Mouse (Mus musculus): ENCODE data around the gene Hyal2. TPM values are rescaled to one million over a fixed set of nuclear protein-coding genes. Genes with fewer than 3 reads are reported as not detected.

The Hyal2 gene
- polyA plus RNA-seq, 1 experiment from 2014 or later, result 106 TPM

DNA sequence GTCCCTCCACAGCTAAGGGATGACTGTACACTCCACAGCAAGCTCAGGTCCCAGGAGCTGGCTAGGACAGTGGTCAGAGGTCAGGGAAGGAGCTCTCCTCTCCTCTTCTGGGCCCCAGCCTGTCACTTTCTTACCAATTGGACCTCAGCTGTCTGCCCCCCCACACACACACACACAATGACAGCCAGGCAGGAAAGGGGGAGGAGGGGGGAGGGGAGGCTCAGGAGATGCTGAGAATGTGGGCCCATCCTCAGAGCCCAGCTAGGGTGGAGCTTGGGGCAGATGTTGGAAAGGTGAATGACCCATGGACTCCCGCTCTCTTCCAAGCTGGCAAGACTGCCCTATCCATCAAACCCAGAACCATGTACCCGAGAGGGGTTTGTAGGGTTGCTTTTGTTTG is 39.3 kb downstream of the Hyal2 start:
- peak overlapping the region; percentile 7; the same call in 1 of the 2 replicates for H3K4me3 ChIP-seq (ENCODE audit: low read depth, low read length)
- H3K9ac ChIP-seq (ENCODE audit: low read depth, low read length), result peak overlapping the region; percentile 44
- peak overlapping the region; percentile 39 for H3K4me2 ChIP-seq (ENCODE audit: low read depth, low read length)
- no peaks in the 10 kb centered on the region for H3K9me3 ChIP-seq (ENCODE audit: control insufficient read depth, low read length)
- ATAC-seq (ENCODE audit: low read depth) (no peak), DNase-seq (ENCODE audit: low spot score) (no peak)
- H3K36me3 ChIP-seq (ENCODE audit: control insufficient read depth, insufficient read depth, low read length), result no peaks in the 10 kb centered on the region
- H3K4me1 ChIP-seq (ENCODE audit: control insufficient read depth, insufficient read depth, low read length), result peaks cover 53% of the 10 kb centered on the region
- no peak overlapping the region for H3K27ac ChIP-seq (replicated peaks; ENCODE audit: low read depth, low read length)
- 83% methylated on average over 2 of the region's 2 CpGs for WGBS
- H3K27me3 ChIP-seq (replicated peaks; ENCODE audit: control insufficient read depth, insufficient read depth, low read length), result no peaks in the 10 kb centered on the region

DNA sequence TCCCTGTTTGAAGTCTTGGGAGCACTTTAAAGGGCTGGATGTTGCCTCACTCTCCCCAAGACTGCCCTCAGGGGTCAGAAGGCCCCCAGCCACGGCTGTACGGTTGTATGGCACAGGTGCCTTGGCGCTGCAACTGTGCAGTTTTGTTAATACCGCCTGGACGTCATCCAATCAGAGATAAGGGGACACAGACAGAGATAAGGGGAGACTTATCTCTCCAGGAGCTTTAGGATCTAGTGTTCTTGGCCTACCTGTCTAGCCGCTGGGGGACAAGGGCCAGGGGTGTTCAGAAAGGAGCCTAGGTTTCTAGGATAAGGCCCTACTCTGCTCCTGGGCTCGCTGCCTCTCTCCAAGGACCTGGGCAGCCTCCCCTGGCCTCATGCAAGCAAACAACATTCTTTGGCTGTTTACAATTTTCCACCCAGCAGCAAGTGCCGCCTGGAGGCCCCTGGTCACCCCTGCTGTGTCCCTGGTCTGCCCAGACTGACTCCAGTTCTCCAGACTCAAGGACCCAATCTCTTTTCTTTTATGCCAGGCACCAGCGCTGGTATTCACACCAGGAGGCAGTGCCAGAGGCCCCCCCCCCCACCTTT is 40.0 kb downstream of the Hyal2 start:
- H3K9me3 ChIP-seq (ENCODE audit: control insufficient read depth, low read length), result no peaks in the 10 kb centered on the region
- WGBS, result 56% methylated on average over 9 of the region's 9 CpGs
- no peak overlapping the region for H3K4me3 ChIP-seq (ENCODE audit: low read depth, low read length)
- DNase-seq (ENCODE audit: low spot score) (no peak), ATAC-seq (ENCODE audit: low read depth) (no peak)
- no peak overlapping the region; the same call in 1 of the 2 replicates for H3K27ac ChIP-seq (replicated peaks; ENCODE audit: low read depth, low read length)
- no peaks in the 10 kb centered on the region for H3K36me3 ChIP-seq (ENCODE audit: control insufficient read depth, insufficient read depth, low read length)
- H3K4me2 ChIP-seq (ENCODE audit: low read depth, low read length), result no peak overlapping the region
- peak overlapping the region; percentile 34; the same call in 1 of the 2 replicates for H3K9ac ChIP-seq (ENCODE audit: low read depth, low read length)
- H3K27me3 ChIP-seq (replicated peaks; ENCODE audit: control insufficient read depth, insufficient read depth, low read length), result no peaks in the 10 kb centered on the region
- H3K4me1 ChIP-seq (ENCODE audit: control insufficient read depth, insufficient read depth, low read length), result peaks cover 53% of the 10 kb centered on the region

DNA sequence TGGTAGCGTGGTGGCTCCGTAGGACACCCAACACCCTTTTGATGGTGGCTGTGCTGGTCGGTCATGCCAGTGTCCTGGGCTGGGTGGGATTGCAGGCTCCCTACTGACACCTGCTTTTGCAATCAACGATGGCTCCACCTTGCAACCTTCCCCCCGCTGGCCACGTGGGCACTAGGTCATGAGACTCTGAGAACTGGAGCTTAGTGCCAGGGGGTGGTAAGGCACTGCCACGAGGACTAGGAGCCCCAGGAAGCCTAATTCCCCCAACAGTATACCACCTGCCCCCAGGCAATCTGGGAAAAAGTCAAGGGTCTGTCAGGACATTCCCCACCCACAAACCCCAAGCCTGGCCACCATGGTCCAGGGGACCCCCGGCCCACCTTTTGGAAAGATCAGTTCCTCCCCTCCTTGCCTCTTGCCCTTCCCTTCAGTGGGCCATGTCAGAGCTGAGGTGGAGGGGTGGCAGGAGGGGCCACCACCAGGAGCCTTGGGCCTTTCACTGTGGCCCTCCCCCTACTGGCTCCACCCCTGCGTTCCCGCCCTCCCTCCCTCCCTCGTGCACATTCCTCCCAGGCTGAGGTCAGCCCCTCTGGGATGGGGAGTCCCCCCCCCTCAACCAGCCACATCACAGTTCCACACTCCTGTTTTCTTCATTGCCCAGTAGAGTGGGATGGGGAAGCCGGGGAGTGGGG is 41.1 kb downstream of the Hyal2 start, which contains the start of gene Sema3b:
Gene Sema3b (minus strand): TSS at position 489 of the 692 bp plus-strand sequence.
- Histone ChIP-seq H3K27ac (replicated peaks; ENCODE audit: low read depth, low read length) (peak within 1 kb of the TSS; percentile 16; the same call in 1 of the 2 replicates), H3K27me3 (replicated peaks; ENCODE audit: control insufficient read depth, insufficient read depth, low read length) (no peaks in the 10 kb centered on the region)
- ATAC-seq (ENCODE audit: low read depth), result no peak

DNA sequence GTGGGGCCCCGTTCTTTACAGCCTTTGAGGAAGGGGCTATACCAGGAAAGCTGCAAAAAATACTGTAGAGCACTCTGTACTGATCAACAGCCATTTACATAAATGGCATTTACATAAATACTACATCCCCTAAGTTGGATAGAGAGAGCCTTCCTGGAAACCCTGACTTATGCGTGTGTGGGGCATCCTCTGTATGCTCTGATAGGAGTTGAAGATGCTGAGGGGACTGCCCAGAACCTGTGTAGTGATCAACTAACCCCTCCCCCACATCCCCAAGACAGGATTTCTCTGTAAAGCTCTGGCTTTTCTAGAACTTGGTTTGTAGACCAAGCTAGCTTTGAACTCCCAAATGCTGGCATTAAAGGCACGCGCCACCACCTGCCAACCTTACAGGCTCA is 41.7 kb downstream of the Hyal2 start:
- ATAC-seq (ENCODE audit: low read depth) (no peak), DNase-seq (ENCODE audit: low spot score) (no peak)
- peaks cover 9% of the 10 kb centered on the region for H3K36me3 ChIP-seq (ENCODE audit: control insufficient read depth, insufficient read depth, low read length)
- 0 out of 2 replicates have a peak overlapping the region, but pooled peaks have one; percentile 10 for H3K9ac ChIP-seq (ENCODE audit: low read depth, low read length)
- H3K4me2 ChIP-seq (ENCODE audit: low read depth, low read length), result 0 out of 2 replicates have a peak overlapping the region, but pooled peaks have one; percentile 23
- peak overlapping the region; percentile 16; the same call in 1 of the 2 replicates for H3K27ac ChIP-seq (replicated peaks; ENCODE audit: low read depth, low read length)
- no peaks in the 10 kb centered on the region for H3K27me3 ChIP-seq (replicated peaks; ENCODE audit: control insufficient read depth, insufficient read depth, low read length)
- no peaks in the 10 kb centered on the region for H3K9me3 ChIP-seq (ENCODE audit: control insufficient read depth, low read length)
- H3K4me1 ChIP-seq (ENCODE audit: control insufficient read depth, insufficient read depth, low read length), result peaks cover 50% of the 10 kb centered on the region
- no peak overlapping the region for H3K4me3 ChIP-seq (ENCODE audit: low read depth, low read length)
- 57% methylated on average over 4 of the region's 4 CpGs for WGBS

More for the DNA sequence above, 41.1 kb downstream of the Hyal2 start, which contains the start of gene Sema3b:
- Histone ChIP-seq H3K36me3 (ENCODE audit: control insufficient read depth, insufficient read depth, low read length) (peaks cover 3% of the 10 kb centered on the region; the same call in 1 of the 2 replicates), H3K9me3 (ENCODE audit: control insufficient read depth, low read length) (no peaks in the 10 kb centered on the region), H3K4me2 (ENCODE audit: low read depth, low read length) (peak within 1 kb of the TSS; percentile 23; the same call in 1 of the 2 replicates), H3K4me1 (ENCODE audit: control insufficient read depth, insufficient read depth, low read length) (peaks cover 53% of the 10 kb centered on the region), H3K4me3 (ENCODE audit: low read depth, low read length) (no peak within 1 kb of the TSS), H3K9ac (ENCODE audit: low read depth, low read length) (0 out of 2 replicates have a peak within 1 kb of the TSS, but pooled peaks have one; percentile 34)
- no peak for DNase-seq (ENCODE audit: low spot score)
- WGBS, result 45% methylated on average over 11 of the region's 12 CpGs

DNA sequence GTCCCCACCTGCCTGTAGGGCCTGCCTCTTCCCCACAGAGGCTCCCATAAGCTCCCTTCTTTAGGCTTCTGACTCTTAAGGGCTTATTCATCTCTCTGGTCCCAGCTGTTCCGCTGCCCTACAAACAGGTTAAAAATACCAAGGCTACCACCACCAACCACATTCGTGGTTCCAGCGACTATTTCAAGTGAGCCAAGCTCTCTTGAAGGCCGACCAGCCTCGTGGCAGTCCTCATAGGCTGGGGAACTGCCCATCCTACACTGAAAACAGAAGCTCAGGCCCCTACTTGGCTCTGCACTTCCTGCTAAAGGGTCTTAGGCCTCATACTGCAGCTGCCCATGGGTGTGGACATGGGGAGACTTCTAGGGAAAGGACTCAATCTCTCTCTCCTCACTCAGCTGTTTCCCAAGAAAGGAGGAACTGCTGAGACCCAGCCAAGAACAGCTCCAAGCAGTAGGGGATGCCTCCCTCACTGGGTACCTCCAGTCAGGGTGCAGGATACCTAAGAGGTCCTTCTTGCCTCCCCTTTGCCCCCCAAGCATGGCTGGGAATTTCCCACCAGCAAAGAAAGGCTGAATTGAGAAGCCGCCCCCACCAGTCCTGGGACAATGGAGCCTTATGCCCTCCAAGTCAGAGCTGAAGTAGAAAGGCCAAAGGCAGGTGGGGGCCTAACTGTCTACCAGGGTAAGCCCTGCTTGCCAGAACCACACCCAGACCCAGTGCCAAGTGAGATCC is 43.9 kb downstream of the Hyal2 start:
- no peaks in the 10 kb centered on the region for H3K27me3 ChIP-seq (replicated peaks; ENCODE audit: control insufficient read depth, insufficient read depth, low read length)
- H3K27ac ChIP-seq (replicated peaks; ENCODE audit: low read depth, low read length), result peak overlapping the region; percentile 98
- peak; percentile 75 for DNase-seq (ENCODE audit: low spot score)
- no peaks in the 10 kb centered on the region for H3K9me3 ChIP-seq (ENCODE audit: control insufficient read depth, low read length)
- ATAC-seq (ENCODE audit: low read depth), result peak; percentile 8; the same call in 1 of the 2 replicates
- H3K4me3 ChIP-seq (ENCODE audit: low read depth, low read length), result peak overlapping the region; percentile 39; the same call in 1 of the 2 replicates
- peak overlapping the region; percentile 73 for H3K9ac ChIP-seq (ENCODE audit: low read depth, low read length)
- H3K36me3 ChIP-seq (ENCODE audit: control insufficient read depth, insufficient read depth, low read length), result peaks cover 31% of the 10 kb centered on the region
- peaks cover 40% of the 10 kb centered on the region for H3K4me1 ChIP-seq (ENCODE audit: control insufficient read depth, insufficient read depth, low read length)
- 64% methylated on average over 6 of the region's 6 CpGs for WGBS
- peak overlapping the region; percentile 90 for H3K4me2 ChIP-seq (ENCODE audit: low read depth, low read length)

DNA sequence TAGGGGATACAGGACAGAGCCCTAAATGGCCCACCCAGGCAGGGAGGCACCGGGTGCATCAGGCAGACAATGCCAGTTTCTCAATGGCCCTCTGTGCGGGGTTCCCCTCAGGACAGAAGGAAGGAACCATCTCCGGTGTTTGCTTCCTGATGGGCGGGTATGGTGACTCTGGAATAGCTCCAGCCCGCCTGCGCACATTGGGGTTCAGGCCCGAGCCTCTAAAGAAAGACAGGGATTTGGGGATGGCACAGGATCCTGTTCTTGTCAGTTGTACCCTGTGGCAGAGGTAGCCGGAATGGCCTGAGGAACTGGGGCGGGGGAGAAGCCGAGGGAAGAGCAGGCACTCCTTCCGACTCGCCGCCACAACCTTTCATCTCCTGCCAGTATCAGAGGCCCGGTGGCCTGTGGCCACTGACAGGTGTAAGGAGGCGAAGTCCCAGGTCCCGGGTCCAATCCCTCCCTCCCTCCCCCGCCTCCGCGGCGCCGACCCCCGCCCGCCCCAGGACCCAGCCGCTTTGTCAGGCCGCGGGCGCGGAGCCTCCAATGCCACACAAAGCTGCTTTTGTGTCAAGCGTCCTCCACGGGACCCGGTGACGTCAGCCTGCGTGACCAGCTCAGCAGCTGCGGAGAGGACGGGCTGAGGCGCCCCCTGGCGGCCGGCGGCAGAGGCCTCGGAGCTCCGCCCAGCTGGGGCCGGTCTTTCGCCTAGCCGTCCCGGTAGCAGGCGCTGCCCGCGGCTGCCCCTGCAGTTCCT is 44.6 kb downstream of the Hyal2 start:
- H3K4me1 ChIP-seq (ENCODE audit: control insufficient read depth, insufficient read depth, low read length), result peaks cover 34% of the 10 kb centered on the region

DNA sequence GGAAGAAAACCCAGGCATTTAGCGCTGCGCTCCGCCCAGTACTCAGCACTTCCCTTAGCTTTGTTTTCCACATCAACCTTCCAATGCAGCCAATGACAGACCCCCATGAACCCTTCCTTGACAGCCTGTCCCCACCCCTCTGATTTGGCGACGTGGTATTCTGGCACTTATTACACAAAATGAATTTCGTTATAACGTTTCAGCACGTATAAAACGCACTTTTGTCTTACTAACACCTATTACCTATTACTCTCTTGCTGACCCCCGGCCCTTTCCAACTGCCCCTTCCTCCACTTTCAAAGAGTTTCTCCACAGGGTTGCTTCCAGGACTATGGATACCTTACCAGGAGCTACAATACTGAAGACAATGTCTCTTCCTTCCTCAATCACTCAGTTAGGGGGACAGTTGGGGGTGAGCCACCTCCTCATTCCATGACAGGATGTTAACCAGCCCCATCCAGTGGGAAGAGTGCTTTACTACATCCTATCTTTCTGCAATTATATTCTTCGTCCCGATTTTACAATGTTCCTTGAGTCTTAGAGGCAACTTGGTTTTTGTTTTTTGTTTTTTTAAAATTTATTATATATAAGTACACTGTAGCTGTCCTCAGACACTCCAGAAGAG is 45.3 kb downstream of the Hyal2 start:
- peaks cover 27% of the 10 kb centered on the region for H3K4me1 ChIP-seq (ENCODE audit: control insufficient read depth, insufficient read depth, low read length)
- H3K4me3 ChIP-seq (ENCODE audit: low read depth, low read length), result peak overlapping the region; percentile 39
- peak overlapping the region; percentile 90 for H3K4me2 ChIP-seq (ENCODE audit: low read depth, low read length)
- H3K27ac ChIP-seq (replicated peaks; ENCODE audit: low read depth, low read length), result peak overlapping the region; percentile 98
- DNase-seq (ENCODE audit: low spot score), result peak; percentile 61
- no peaks in the 10 kb centered on the region for H3K27me3 ChIP-seq (replicated peaks; ENCODE audit: control insufficient read depth, insufficient read depth, low read length)
- WGBS, result 10% methylated on average over 12 of the region's 12 CpGs
- no peaks in the 10 kb centered on the region for H3K9me3 ChIP-seq (ENCODE audit: control insufficient read depth, low read length)
- H3K36me3 ChIP-seq (ENCODE audit: control insufficient read depth, insufficient read depth, low read length), result peaks cover 40% of the 10 kb centered on the region
- 0 out of 2 replicates have a peak overlapping the region, but pooled peaks have one; percentile 2 for H3K9ac ChIP-seq (ENCODE audit: low read depth, low read length)
- ATAC-seq (ENCODE audit: low read depth), result peak; percentile 24; the same call in 1 of the 2 replicates

More for the DNA sequence above, 44.6 kb downstream of the Hyal2 start:
- peak overlapping the region; percentile 98 for H3K27ac ChIP-seq (replicated peaks; ENCODE audit: low read depth, low read length)
- H3K36me3 ChIP-seq (ENCODE audit: control insufficient read depth, insufficient read depth, low read length), result peaks cover 35% of the 10 kb centered on the region
- DNase-seq (ENCODE audit: low spot score) (peak; percentile 97), ATAC-seq (ENCODE audit: low read depth) (peak; percentile 95)
- no peaks in the 10 kb centered on the region for H3K9me3 ChIP-seq (ENCODE audit: control insufficient read depth, low read length)
- H3K9ac ChIP-seq (ENCODE audit: low read depth, low read length), result peak overlapping the region; percentile 73
- WGBS, result 6% methylated on average over 17 of the region's 48 CpGs
- H3K27me3 ChIP-seq (replicated peaks; ENCODE audit: control insufficient read depth, insufficient read depth, low read length), result no peaks in the 10 kb centered on the region
- H3K4me2 ChIP-seq (ENCODE audit: low read depth, low read length), result peak overlapping the region; percentile 90
- peak overlapping the region; percentile 39 for H3K4me3 ChIP-seq (ENCODE audit: low read depth, low read length)
